Mouse (Mus musculus): ENCODE data around the gene 1700011L22Rik. TPM values are rescaled to one million over a fixed set of nuclear protein-coding genes. Genes with fewer than 3 reads are reported as not detected.
A peak's percentile ranks its signal among the peaks of the same experiment; 100 is the strongest.

Gene 1700011L22Rik
- under 1 TPM in 2 of 4 experiments, not detected in 2; 0.40 to 0.49 TPM for total RNA-seq (2022)

GRCm38 (mm10) chr8:79248470-79248869 is at the start of gene 1700011L22Rik:
Gene 1700011L22Rik, minus strand, starts transcription at chr8:79248570.
- no peak for DNase-seq

- DNase-seq = peak; percentile 41
Observed at GRCm38 (mm10) chr8:79297763-79298162, 49.4 kb upstream of the 1700011L22Rik start.

- DNase-seq = no peak
Observed at GRCm38 (mm10) chr8:79295276-79296105, 47.1 kb upstream of the 1700011L22Rik start.

- peak; percentile 96 for DNase-seq
Observed at GRCm38 (mm10) chr8:79294610-79295275, 46.4 kb upstream of the 1700011L22Rik start, which contains the start of gene Mmaa. Gene Mmaa, minus strand, starts transcription at chr8:79294937.

GRCm38 (mm10) chr8:79293841-79294240 is 45.5 kb upstream of the 1700011L22Rik start:
- no peak for DNase-seq

- no peak for DNase-seq
Observed at GRCm38 (mm10) chr8:79292712-79293264, 44.4 kb upstream of the 1700011L22Rik start.

- no peak for DNase-seq
Observed at GRCm38 (mm10) chr8:79289592-79289991, 41.2 kb upstream of the 1700011L22Rik start.

GRCm38 (mm10) chr8:79288681-79289080 is 40.3 kb upstream of the 1700011L22Rik start:
- DNase-seq = no peak

GRCm38 (mm10) chr8:79288250-79288649 is 39.9 kb upstream of the 1700011L22Rik start:
- no peak for DNase-seq

- DNase-seq = no peak
Observed at GRCm38 (mm10) chr8:79286424-79286823, 38.1 kb upstream of the 1700011L22Rik start.

- DNase-seq = no peak
Observed at GRCm38 (mm10) chr8:79284626-79285025, 36.3 kb upstream of the 1700011L22Rik start.

- no peak for DNase-seq
Observed at GRCm38 (mm10) chr8:79281376-79281890, 33.1 kb upstream of the 1700011L22Rik start.

GRCm38 (mm10) chr8:79277264-79277870 is 29.0 kb upstream of the 1700011L22Rik start:
- no peak for DNase-seq

- no peak for DNase-seq
Observed at GRCm38 (mm10) chr8:79274940-79275339, 26.6 kb upstream of the 1700011L22Rik start.

GRCm38 (mm10) chr8:79273776-79274175 is 25.4 kb upstream of the 1700011L22Rik start:
- DNase-seq = no peak

GRCm38 (mm10) chr8:79272676-79273075 is 24.3 kb upstream of the 1700011L22Rik start:
- DNase-seq = no peak

GRCm38 (mm10) chr8:79268921-79269320 is 20.6 kb upstream of the 1700011L22Rik start:
- DNase-seq = no peak

GRCm38 (mm10) chr8:79261920-79262319 is 13.6 kb upstream of the 1700011L22Rik start:
- no peak for DNase-seq

- no peak for DNase-seq
Observed at GRCm38 (mm10) chr8:79256076-79256705, 7.8 kb upstream of the 1700011L22Rik start.

GRCm38 (mm10) chr8:79253742-79254141 is 5.4 kb upstream of the 1700011L22Rik start:
- no peak for DNase-seq

- no peak for DNase-seq
Observed at GRCm38 (mm10) chr8:79243422-79243821, 4.9 kb downstream of the 1700011L22Rik start.

- no peak for DNase-seq
Observed at GRCm38 (mm10) chr8:79239996-79240395, 8.4 kb downstream of the 1700011L22Rik start.
